Mouse (Mus musculus) limb, embryonic 11.5 days (tissue): ENCODE measurements around the gene Naaladl2. TPM values are rescaled to one million over a fixed set of nuclear protein-coding genes. Genes with fewer than 3 reads are reported as not detected.

ENCODE experiments used
- ATAC-seq: fragments of 200-750 bp; cut with Nextera tagmentation; 2 replicates; pipeline ENCODE4 v1.8.0; 2017; ENCODE audit warnings: low read depth; ENCODE audit not compliant: insufficient number of reproducible peaks, low FRiP score, low TSS enrichment
- DNase-seq: peaks from one replicate; pipeline ENCODE4 v3.0.0-alpha.2; 2015; ENCODE audit warnings: low spot score
- H3K27ac ChIP-seq: fragments of 300-500 bp; sonication (generic); replicated peaks from 2 replicates; pipeline ENCODE4 v1.5.1; 2014; ENCODE audit warnings: low read depth, mild to moderate bottlenecking, low read length
- H3K27me3 ChIP-seq: fragments of 300-500 bp; sonication (generic); 2 replicates; pipeline ENCODE4 v1.6.1; 2014; ENCODE audit warnings: mild to moderate bottlenecking, low read length, mixed read lengths; ENCODE audit not compliant: control insufficient read depth, insufficient read depth
- H3K36me3 ChIP-seq: fragments of 300-500 bp; sonication (generic); 2 replicates; pipeline ENCODE4 v1.6.1; 2014; ENCODE audit warnings: mild to moderate bottlenecking, low read length, moderate library complexity, mixed read lengths; ENCODE audit not compliant: control insufficient read depth, insufficient read depth
- H3K4me1 ChIP-seq: fragments of 300-500 bp; sonication (generic); 2 replicates; pipeline ENCODE4 v1.6.1; 2014; ENCODE audit warnings: low read length, mixed read lengths; ENCODE audit not compliant: control insufficient read depth, insufficient read depth
- H3K4me2 ChIP-seq: fragments of 300-500 bp; sonication (generic); 2 replicates; pipeline ENCODE4 v1.6.1; 2014; ENCODE audit warnings: low read depth, mild to moderate bottlenecking, moderate library complexity; ENCODE audit not compliant: severe bottlenecking
- H3K4me3 ChIP-seq: fragments of 300-500 bp; sonication (generic); 2 replicates; pipeline ENCODE4 v1.5.1; 2014; ENCODE audit warnings: low read depth, low read length
- H3K9ac ChIP-seq: fragments of 300-500 bp; sonication (generic); 2 replicates; pipeline ENCODE4 v1.6.1; 2014; ENCODE audit warnings: mild to moderate bottlenecking, low read length
- H3K9me3 ChIP-seq: fragments of 300-500 bp; sonication (generic); 2 replicates; pipeline ENCODE4 v1.6.1; 2016; ENCODE audit warnings: low read length; ENCODE audit not compliant: control insufficient read depth
- WGBS: fragments of 180-500 bp; shearing (Covaris S2); extraction: QIAGEN DNeasy Blood & Tissue Kit; methylation state at CpG from one replicate; pipeline ENCODE4 v1.1.7; 2014; 5-methylcytosine and 5-hydroxymethylcytosine counted together
- polyA plus RNA-seq: library from polyadenylated mRNA; unstranded; fragments of >200 nt; fragmentation: Nextera tagmentation; extraction: Ambion mirVana; gene quantifications from 2 replicates; pipeline ENCODE4 v1.2.1, GENCODE M21; 2014

Gene Naaladl2
- polyA plus RNA-seq, 1 experiment from 2014 or later, result 0.43 TPM

- DNase-seq, result no peak
- 93% methylated on average over 1 of the region's 1 CpGs for WGBS
- H3K27ac ChIP-seq, result no peak overlapping the region
Measured at GRCm38 (mm10) chr3:24001741-24002140, 1142.3 kb downstream of the Naaladl2 start.

GRCm38 (mm10) chr3:23973727-23974126 is 1170.3 kb downstream of the Naaladl2 start:
- ATAC-seq (no peak), DNase-seq (no peak)
- no peaks in the 10 kb centered on the region for H3K4me1 ChIP-seq
- no peaks in the 10 kb centered on the region for H3K27me3 ChIP-seq
- no peak overlapping the region for H3K9ac ChIP-seq
- no peak overlapping the region for H3K27ac ChIP-seq
- no peak overlapping the region for H3K4me3 ChIP-seq
- 85% methylated on average over 1 of the region's 1 CpGs for WGBS
- no peaks in the 10 kb centered on the region for H3K9me3 ChIP-seq
- H3K36me3 ChIP-seq, result no peaks in the 10 kb centered on the region
- no peak overlapping the region for H3K4me2 ChIP-seq

More at GRCm38 (mm10) chr3:24001741-24002140, 1142.3 kb downstream of the Naaladl2 start:
- no peaks in the 10 kb centered on the region for H3K9me3 ChIP-seq
- no peak overlapping the region for H3K4me2 ChIP-seq
- no peaks in the 10 kb centered on the region for H3K4me1 ChIP-seq
- ATAC-seq, result no peak
- H3K27me3 ChIP-seq, result no peaks in the 10 kb centered on the region
- H3K36me3 ChIP-seq, result no peaks in the 10 kb centered on the region
- no peak overlapping the region for H3K9ac ChIP-seq
- no peak overlapping the region for H3K4me3 ChIP-seq

GRCm38 (mm10) chr3:23972747-23973667 is 1171.1 kb downstream of the Naaladl2 start:
- no peak overlapping the region for H3K4me2 ChIP-seq
- ATAC-seq (no peak), DNase-seq (no peak)
- H3K9me3 ChIP-seq, result no peaks in the 10 kb centered on the region
- H3K4me1 ChIP-seq, result no peaks in the 10 kb centered on the region
- no peak overlapping the region for H3K4me3 ChIP-seq
- no peaks in the 10 kb centered on the region for H3K36me3 ChIP-seq
- no peaks in the 10 kb centered on the region for H3K27me3 ChIP-seq
- H3K9ac ChIP-seq, result no peak overlapping the region
- WGBS, result 86% methylated on average over 4 of the region's 4 CpGs
- H3K27ac ChIP-seq, result no peak overlapping the region

- Histone ChIP-seq H3K27me3 (no peaks in the 10 kb centered on the region), H3K9ac (no peak overlapping the region), H3K4me2 (no peak overlapping the region), H3K36me3 (no peaks in the 10 kb centered on the region), H3K4me1 (no peaks in the 10 kb centered on the region), H3K27ac (no peak overlapping the region), H3K4me3 (no peak overlapping the region), H3K9me3 (no peaks in the 10 kb centered on the region)
- ATAC-seq (no peak), DNase-seq (no peak)
Measured at GRCm38 (mm10) chr3:23962961-23963621, 1181.0 kb downstream of the Naaladl2 start.

- Histone ChIP-seq H3K27me3 (no peaks in the 10 kb centered on the region), H3K4me1 (no peaks in the 10 kb centered on the region), H3K4me2 (no peak overlapping the region), H3K9ac (no peak overlapping the region), H3K27ac (no peak overlapping the region), H3K9me3 (no peaks in the 10 kb centered on the region), H3K4me3 (no peak overlapping the region), H3K36me3 (no peaks in the 10 kb centered on the region)
- WGBS, result 86% methylated on average over 2 of the region's 2 CpGs
- DNase-seq (no peak), ATAC-seq (no peak)
Measured at GRCm38 (mm10) chr3:23946182-23946581, 1197.9 kb downstream of the Naaladl2 start.

- Histone ChIP-seq H3K4me2 (no peak overlapping the region), H3K36me3 (no peaks in the 10 kb centered on the region), H3K9ac (no peak overlapping the region), H3K9me3 (no peaks in the 10 kb centered on the region), H3K27ac (no peak overlapping the region), H3K27me3 (no peaks in the 10 kb centered on the region), H3K4me1 (no peaks in the 10 kb centered on the region), H3K4me3 (no peak overlapping the region)
- ATAC-seq (no peak), DNase-seq (no peak)
- 43% methylated on average over 5 of the region's 5 CpGs for WGBS
Measured at GRCm38 (mm10) chr3:23937299-23937698, 1206.8 kb downstream of the Naaladl2 start.

- DNase-seq (no peak), ATAC-seq (no peak)
- no peak overlapping the region for H3K4me3 ChIP-seq
- H3K9ac ChIP-seq, result no peak overlapping the region
- no peaks in the 10 kb centered on the region for H3K9me3 ChIP-seq
- H3K27me3 ChIP-seq, result no peaks in the 10 kb centered on the region
- H3K4me1 ChIP-seq, result no peaks in the 10 kb centered on the region
- no peaks in the 10 kb centered on the region for H3K36me3 ChIP-seq
- WGBS, result 78% methylated on average over 4 of the region's 4 CpGs
- no peak overlapping the region for H3K27ac ChIP-seq
- H3K4me2 ChIP-seq, result no peak overlapping the region
Measured at GRCm38 (mm10) chr3:23928097-23928496, 1216.0 kb downstream of the Naaladl2 start.

GRCm38 (mm10) chr3:23907682-23908081 is 1236.4 kb downstream of the Naaladl2 start:
- no peak for ATAC-seq
- Histone ChIP-seq H3K36me3 (no peaks in the 10 kb centered on the region), H3K4me3 (no peak overlapping the region), H3K4me1 (no peaks in the 10 kb centered on the region), H3K4me2 (no peak overlapping the region), H3K9ac (no peak overlapping the region), H3K27ac (no peak overlapping the region), H3K27me3 (no peaks in the 10 kb centered on the region), H3K9me3 (no peaks in the 10 kb centered on the region)
- WGBS, result 84% methylated on average over 1 of the region's 1 CpGs
- no peak for DNase-seq
